Mouse (Mus musculus) olfactory bulb, adult 2 months (tissue): Measurements from ENCODE around the gene Npsr1.

Source experiments
- CTCF ChIP-seq: fragments of 200-500 bp; IDR thresholded peaks from 2 replicates; pipeline ENCODE4 v1.5.1; 2012; ENCODE audit warnings: low read depth, mild to moderate bottlenecking, low read length, moderate library complexity; ENCODE audit not compliant: insufficient read depth
- POLR2A ChIP-seq: fragments of 200-500 bp; IDR thresholded peaks from 2 replicates; pipeline ENCODE4 v1.6.1; 2012; ENCODE audit warnings: mild to moderate bottlenecking, low read depth, low read length, moderate library complexity; ENCODE audit not compliant: insufficient read depth

- no peak for TF ChIP-seq POLR2A
- TF ChIP-seq CTCF = no peak
Observed at GRCm38 (mm10) chr9:24302906-24303305, 205.1 kb downstream of the Npsr1 start.
